ENCODE assay signal across 13 mouse cellular contexts in the genomic region with DNA sequence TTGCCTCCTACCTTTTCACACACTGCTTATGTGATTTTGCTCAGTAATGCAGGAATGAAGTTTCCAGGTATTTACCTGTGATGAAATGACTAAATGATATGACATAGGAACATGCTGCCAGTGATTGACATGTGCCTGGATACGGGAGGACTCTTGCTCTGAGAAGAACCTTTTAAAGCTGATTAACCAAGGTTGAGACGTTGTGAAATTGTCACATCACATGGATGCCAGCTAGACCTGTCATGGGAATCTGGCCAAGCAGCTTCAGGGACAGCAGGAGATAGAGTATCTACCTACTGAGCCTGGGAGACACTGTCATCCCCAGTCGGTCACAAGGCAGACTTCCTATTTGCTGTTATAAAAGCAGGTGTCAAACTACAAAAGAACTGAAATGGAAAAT.
"Had no signal": no experiment of that assay in that cellular context is flagged by ENCODE, and none has a peak within 500 bp of the region (broad histone marks: within the 10 kb centered on the region; RNA-seq: fewer than 3 reads in every experiment).

No protein-coding gene starts in this region.

- H3K9ac ChIP-seq: liver, embryonic 14.5 days; neural tube, embryonic 15.5 days had no signal

- H3K4me3 ChIP-seq: left cerebral cortex, adult 2 months; limb, embryonic 10.5 days; midbrain, embryonic 10.5 days; myocyte; neural tube, embryonic 15.5 days had no signal

- H3K9me3 ChIP-seq: limb, embryonic 10.5 days; midbrain, embryonic 10.5 days; neural tube, embryonic 15.5 days had no signal

- DNase-seq: kidney, postnatal 10 days; lung, adult 2 months; lung, postnatal 36 days; midbrain, embryonic 14.5 days; thymus, adult 18-20 months; thymus, postnatal 14 days had no signal

- H3K27me3 ChIP-seq: neural tube, embryonic 15.5 days had no signal

- H3K27ac ChIP-seq: left cerebral cortex, adult 2 months; limb, embryonic 10.5 days; liver, embryonic 14.5 days; midbrain, embryonic 10.5 days; neural tube, embryonic 15.5 days had no signal

- H3K4me2 ChIP-seq: neural tube, embryonic 15.5 days had no signal

- ATAC-seq: lung, postnatal 0 days had no signal

- H3K4me1 ChIP-seq: limb, embryonic 10.5 days; midbrain, embryonic 10.5 days had no signal
